Mouse (Mus musculus) c-Kit-positive CD71-negative TER-119-negative erythroid progenitor cells, embryonic 14.5 days (primary cell): ENCODE measurements at regions not wholly inside any gene's neighbourhood (a gene's known extent, or its start where the extent isn't known, plus 50 kb on each side); places are given as distances from the start of the nearest gene placed in this dataset.

Experiments used
- DNase-seq: peaks from one replicate; pipeline ENCODE4 v3.0.0-alpha.2; 2013; ENCODE audit warnings: low read depth

DNA sequence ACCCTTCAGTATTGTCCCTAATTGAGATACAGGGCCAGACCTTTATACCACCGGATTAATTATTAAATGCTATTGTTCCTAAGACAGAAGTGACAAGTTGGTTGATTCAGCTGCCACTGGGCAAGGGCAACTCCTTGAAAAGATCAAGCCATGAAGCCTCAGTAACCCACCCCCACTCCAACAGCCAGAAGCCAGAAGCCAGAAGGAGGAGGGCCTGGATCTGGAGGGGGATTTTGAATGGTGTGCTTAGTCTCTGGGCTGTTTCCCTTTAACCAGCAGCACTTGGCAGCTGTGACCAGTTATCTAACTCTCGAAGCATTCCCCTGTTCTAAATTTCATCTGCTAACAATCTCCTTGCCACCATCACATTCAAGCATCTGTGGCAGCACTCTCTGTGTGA, 129.1 kb upstream of the Smarca2 start:
- no peak for DNase-seq

DNA sequence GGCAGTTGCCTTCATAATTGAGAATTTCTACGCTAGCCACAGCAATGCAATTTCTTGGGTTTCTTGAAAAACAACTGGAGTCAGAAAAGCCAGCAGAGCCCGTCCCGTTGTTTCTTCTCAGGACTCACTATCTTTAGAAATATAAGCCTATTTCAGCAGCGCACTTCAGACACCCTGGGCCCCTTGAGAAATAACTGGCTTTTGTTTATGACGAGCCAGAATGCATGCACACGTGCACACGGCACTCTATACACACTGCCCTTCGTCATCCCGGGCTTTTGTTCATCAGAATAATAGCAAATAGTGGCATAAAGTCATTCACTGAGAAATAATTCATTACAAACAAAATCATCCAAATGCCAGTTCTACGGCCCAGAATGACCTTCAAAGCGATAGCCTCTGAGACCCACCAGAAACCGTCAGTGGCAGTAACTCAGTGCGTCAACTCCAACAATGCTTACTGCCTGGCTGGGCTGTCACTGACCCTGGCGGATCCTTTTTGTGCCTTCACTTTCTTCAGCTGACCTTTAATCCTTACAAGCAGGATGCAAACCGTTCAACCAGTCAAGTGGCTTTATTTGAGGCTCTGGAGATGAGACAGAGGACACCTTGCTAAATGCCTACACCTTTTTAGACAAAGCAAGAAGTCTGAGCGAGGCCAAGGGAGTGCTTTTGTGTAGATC, 126.7 kb upstream of the Smarca2 start:
- DNase-seq = no peak

GRCm38 (mm10) chr19:26484322-26484721, 120.5 kb upstream of the Smarca2 start:
- no peak for DNase-seq

GRCm38 (mm10) chr19:26492806-26493205, 112.0 kb upstream of the Smarca2 start:
- no peak for DNase-seq

GRCm38 (mm10) chr19:26501064-26501463, 103.8 kb upstream of the Smarca2 start:
- no peak for DNase-seq

- DNase-seq = no peak
These were observed 100.8 kb upstream of the Smarca2 start for GRCm38 (mm10) chr19:26504027-26504426.

- DNase-seq = no peak
These were observed 98.0 kb upstream of the Smarca2 start for GRCm38 (mm10) chr19:26506802-26507201.

- no peak for DNase-seq
These were observed 96.9 kb upstream of the Smarca2 start for GRCm38 (mm10) chr19:26507986-26508385.

DNA sequence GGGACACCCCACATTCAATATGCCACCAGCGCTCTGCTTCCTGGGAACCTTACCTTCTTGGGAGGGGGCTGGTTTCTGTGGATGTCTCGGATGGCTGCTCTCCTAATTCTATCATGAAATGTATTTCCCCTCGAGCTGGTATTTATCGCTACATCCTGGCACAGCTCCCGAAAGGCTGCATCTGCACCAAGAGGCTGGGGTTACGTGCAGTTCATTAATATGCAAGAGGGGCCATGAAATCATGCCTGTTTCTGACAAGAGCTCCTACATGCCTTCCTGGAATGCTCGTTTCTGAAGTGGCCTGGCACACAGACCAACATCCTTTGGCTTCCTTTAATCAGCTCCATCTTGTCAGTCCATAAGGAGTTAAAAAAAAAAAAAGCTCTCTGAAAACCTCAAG, 96.2 kb upstream of the Smarca2 start:
- no peak for DNase-seq

- DNase-seq = no peak
These were observed 95.6 kb upstream of the Smarca2 start for GRCm38 (mm10) chr19:26509240-26509639.

GRCm38 (mm10) chr19:26510185-26510584, 94.7 kb upstream of the Smarca2 start:
- no peak for DNase-seq

- no peak for DNase-seq
These were observed 94.0 kb upstream of the Smarca2 start for GRCm38 (mm10) chr19:26510887-26511286.

DNA sequence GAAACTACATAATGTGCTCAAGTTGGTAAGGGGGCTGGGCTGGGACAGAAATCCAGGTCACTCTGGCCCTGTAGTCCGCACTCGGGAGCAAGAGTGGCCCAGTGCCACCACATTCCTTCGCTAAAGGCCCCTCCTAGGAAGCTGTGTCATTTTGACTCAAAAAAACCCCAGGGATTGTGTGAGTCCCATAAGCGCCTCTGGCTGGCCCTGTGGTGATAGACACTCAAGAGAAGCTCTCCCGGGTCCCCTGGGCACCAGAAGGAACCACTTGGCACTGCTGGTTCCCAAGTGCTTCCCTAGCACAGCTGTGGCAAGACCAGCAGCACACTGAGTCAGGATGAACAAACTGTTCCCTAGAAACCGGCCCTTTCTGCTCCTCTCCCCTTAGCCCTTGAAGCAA, 93.1 kb upstream of the Smarca2 start:
- no peak for DNase-seq

GRCm38 (mm10) chr19:26524583-26524982, 80.3 kb upstream of the Smarca2 start:
- no peak for DNase-seq

DNA sequence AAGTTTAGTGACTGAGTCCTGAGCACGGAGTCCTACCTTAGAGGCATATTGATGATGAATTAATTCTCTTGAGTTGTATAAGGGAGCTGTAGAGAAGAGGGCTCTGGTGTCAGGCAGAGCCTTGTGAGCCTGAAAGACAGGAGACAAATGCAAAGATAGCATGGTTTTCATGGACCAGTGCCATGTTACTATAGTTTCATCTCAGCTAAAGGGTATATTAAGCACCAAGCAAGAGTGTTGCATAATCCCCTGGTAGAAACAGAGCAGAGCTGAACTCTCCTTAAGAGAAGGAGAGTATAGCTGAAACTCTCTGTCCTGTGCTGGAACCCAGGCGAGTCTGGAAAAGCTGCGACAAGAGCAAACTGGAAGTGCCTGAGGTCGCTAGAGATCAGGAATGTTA, 73.5 kb upstream of the Smarca2 start:
- no peak for DNase-seq

DNA sequence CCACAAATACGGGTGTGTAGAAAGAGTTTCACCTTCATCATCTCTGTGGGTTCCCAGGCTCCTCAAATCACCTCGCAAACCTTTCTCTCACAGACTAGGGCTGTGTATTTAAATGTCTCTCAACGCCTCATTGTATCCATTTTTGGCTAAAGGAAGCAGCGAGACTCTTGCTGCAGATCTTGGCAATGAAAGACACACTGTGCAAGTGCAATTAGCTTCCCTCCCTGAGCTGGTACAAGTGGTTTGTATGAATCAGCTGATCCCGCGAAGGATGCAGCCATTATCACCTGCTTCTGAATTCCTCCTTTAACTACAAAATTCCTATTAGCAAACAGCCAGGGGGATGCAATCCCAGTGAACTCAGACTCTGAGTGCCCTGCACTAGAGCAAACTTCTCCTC, 72.3 kb upstream of the Smarca2 start:
- no peak for DNase-seq

- no peak for DNase-seq
These were observed 59.2 kb upstream of the Smarca2 start for GRCm38 (mm10) chr19:26545671-26546070.

- no peak for DNase-seq
These were observed 57.3 kb upstream of the Smarca2 start for GRCm38 (mm10) chr19:26547522-26547921.

DNA sequence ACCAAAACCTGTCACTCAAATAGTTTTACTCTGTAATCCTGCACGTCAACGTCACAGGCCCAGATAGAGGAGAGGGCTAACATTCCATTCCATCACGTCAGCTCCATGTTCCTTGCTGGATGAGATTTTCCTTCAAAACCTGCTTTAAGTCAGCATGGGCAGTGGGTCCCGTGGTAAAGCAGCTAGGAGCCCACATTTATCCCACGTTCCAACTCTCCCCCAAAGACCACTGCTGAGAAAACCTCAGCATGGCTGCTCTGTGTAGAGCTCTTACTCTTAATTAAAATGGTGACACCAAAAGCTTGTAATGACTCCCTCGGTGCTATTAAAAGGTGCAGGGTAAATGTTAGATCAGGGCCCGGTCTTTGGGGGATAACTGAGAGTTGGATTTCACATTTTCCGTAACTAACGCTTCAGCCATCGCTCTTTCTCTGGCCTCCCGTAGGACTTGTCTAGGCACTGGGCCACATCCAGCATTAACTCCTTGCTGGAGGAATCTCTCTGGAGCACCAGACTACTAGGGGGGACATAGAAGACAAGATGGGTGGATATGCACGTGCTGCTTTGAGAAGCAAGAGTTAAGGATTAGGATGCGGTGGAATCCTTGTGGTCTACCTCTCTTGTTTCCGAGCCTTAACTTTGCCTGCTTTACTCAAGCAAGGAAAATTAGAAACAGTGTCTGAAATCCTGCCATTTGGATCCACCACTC, 56.1 kb upstream of the Smarca2 start:
- DNase-seq = no peak

- no peak for DNase-seq
These were observed 54.6 kb upstream of the Smarca2 start for GRCm38 (mm10) chr19:26550299-26550698.
